Mouse (Mus musculus): ENCODE measurements around the gene Rapgef2.

DNA sequence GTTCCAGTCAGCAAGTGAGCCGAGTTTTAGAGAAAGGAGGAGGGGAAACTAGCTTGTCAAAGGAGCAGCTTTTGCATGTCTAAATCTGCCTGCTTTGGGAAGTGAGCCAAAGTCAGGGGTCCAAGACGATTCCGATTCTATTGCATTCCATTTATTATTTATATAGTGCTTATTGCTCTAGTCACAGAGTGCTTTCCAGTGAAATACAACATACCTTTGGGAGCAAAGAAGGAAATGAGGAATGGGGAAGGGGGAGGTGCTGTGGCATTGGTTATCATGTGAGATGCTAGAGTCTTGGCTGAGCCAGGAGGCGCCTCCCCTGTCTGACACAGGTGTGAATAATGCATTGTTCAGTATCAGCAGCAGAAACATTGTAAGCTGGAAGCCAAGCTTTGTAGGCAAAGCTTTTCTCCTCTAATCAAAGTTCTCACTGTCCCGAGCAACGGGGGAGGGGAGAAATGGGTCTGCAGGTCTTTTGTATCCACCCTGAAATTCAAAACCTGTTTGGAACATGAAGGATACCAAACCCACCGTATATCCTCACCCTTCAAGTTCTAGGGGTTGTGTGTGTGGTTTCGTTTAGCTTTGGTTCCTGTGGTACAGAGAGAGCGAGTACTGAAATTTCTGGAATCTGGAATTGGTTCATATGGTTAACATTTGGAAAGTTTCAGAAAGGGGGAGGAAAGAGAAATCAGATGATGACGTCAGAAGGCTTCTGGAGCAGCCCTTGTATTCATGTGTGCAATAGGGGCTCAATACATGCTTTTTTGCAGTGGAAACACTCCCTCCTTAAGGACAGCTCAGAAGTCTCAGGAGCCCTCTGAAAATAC, 38.6 kb upstream of the Rapgef2 start:
- TF ChIP-seq POLR2A (IDR thresholded peaks at IDR 0.05; ENCODE audit: borderline replicate concordance, extremely low read depth, low read depth, low read length): no peak
- TF ChIP-seq CTCF (IDR thresholded peaks at IDR 0.05; ENCODE audit: insufficient read depth, low read length): no peak

Measured in lung, adult 2 months (tissue).